Mouse (Mus musculus) C2C12 (cell line): ENCODE measurements around the gene Taf8. TPM values are rescaled to one million over a fixed set of nuclear protein-coding genes. Genes with fewer than 3 reads are reported as not detected.
A peak's percentile ranks its signal among the peaks of the same experiment; 100 is the strongest.

Experiments used
- H3K27me3 ChIP-seq: one replicate; pipeline ENCODE4 v1.6.1; 2011; ENCODE audit not compliant: control insufficient read depth, insufficient read depth, insufficient read length
- H3K36me3 ChIP-seq: one replicate; pipeline ENCODE4 v1.6.1; 2011; ENCODE audit not compliant: control insufficient read depth, insufficient read depth
- H3K4me3 ChIP-seq: one replicate; pipeline ENCODE4 v1.5.1; 2011; ENCODE audit warnings: mild to moderate bottlenecking, control low read depth; ENCODE audit not compliant: poor library complexity, insufficient read depth, severe bottlenecking
- H3K79me2 ChIP-seq: one replicate; pipeline ENCODE4 v1.6.1; 2011; ENCODE audit not compliant: control insufficient read depth, insufficient read depth
- H3K79me3 ChIP-seq: one replicate; pipeline ENCODE4 v1.6.1; 2011; ENCODE audit warnings: low read depth, control low read depth
- H3ac ChIP-seq: one replicate; pipeline ENCODE3; 2011; ENCODE audit warnings: low read depth; ENCODE audit not compliant: control insufficient read depth, insufficient read length
- CEBPB ChIP-seq: IDR thresholded peaks from one replicate; pipeline ENCODE4 v1.6.1; 2011; ENCODE audit warnings: low read depth, mild to moderate bottlenecking, control low read depth, moderate library complexity
- CTCF ChIP-seq: IDR thresholded peaks from one replicate; pipeline ENCODE4 v1.5.1; 2011; ENCODE audit not compliant: control insufficient read depth, insufficient read depth, insufficient read length
- FOSL1 ChIP-seq: IDR thresholded peaks from one replicate; pipeline ENCODE4 v1.8.0; 2011; ENCODE audit warnings: mild to moderate bottlenecking, low read length; ENCODE audit not compliant: poor library complexity, insufficient read depth, severe bottlenecking
- MAX ChIP-seq: IDR thresholded peaks from one replicate; pipeline ENCODE4 v1.6.1; 2011; ENCODE audit warnings: mild to moderate bottlenecking, control low read depth
- MYOD1 ChIP-seq: IDR thresholded peaks from one replicate; pipeline ENCODE4 v1.6.1; 2011; ENCODE audit warnings: low read depth; ENCODE audit not compliant: control insufficient read depth, insufficient read length
- MYOG ChIP-seq: IDR thresholded peaks from one replicate; pipeline ENCODE4 v1.6.1; 2011; ENCODE audit not compliant: control insufficient read depth, insufficient read length; ENCODE audit errors: extremely low read depth
- USF1 ChIP-seq: IDR thresholded peaks from one replicate; pipeline ENCODE4 v1.6.1; 2011; ENCODE audit warnings: low read depth, mild to moderate bottlenecking, control low read depth, moderate library complexity
- polyA plus RNA-seq: library from polyadenylated mRNA; unstranded; fragments of >200 nt; fragmentation: generic; extraction: Trizol; gene quantifications from one replicate; pipeline ENCODE4 v1.2.1, GENCODE M21; 2012; ENCODE audit warnings: missing spikeins

The Taf8 gene
- polyA plus RNA-seq, 1 experiment = 12.2 TPM

- H3K36me3 ChIP-seq = no peaks in the 10 kb centered on the region
- H3ac ChIP-seq = no peak overlapping the region
- H3K27me3 ChIP-seq = no peaks in the 10 kb centered on the region
- no peaks in the 10 kb centered on the region for H3K79me2 ChIP-seq
- TF ChIP-seq MYOD1 (no peak), FOSL1 (no peak)
- H3K4me3 ChIP-seq = no peak overlapping the region
- H3K79me3 ChIP-seq = no peaks in the 10 kb centered on the region
Measured at GRCm38 (mm10) chr17:47524055-47524454, 22.0 kb upstream of the Taf8 start.

- no peaks in the 10 kb centered on the region for H3K27me3 ChIP-seq
- no peaks in the 10 kb centered on the region for H3K79me2 ChIP-seq
- no peaks in the 10 kb centered on the region for H3K79me3 ChIP-seq
- no peaks in the 10 kb centered on the region for H3K36me3 ChIP-seq
- H3K4me3 ChIP-seq = no peak overlapping the region
- no peak for TF ChIP-seq FOSL1
- TF ChIP-seq MAX = peak; percentile 80
- TF ChIP-seq CTCF = no peak
- no peak for TF ChIP-seq CEBPB
- peak; percentile 36 for TF ChIP-seq USF1
- TF ChIP-seq MYOD1 = peak; percentile 54
- TF ChIP-seq MYOG = no peak
- peak overlapping the region; percentile 9 for H3ac ChIP-seq
Measured at GRCm38 (mm10) chr17:47523211-47523682, 21.2 kb upstream of the Taf8 start.

- Histone ChIP-seq H3K36me3 (no peaks in the 10 kb centered on the region), H3K79me3 (no peaks in the 10 kb centered on the region), H3K4me3 (no peak overlapping the region), H3ac (no peak overlapping the region), H3K79me2 (no peaks in the 10 kb centered on the region), H3K27me3 (no peaks in the 10 kb centered on the region)
- TF ChIP-seq MYOG (no peak), CEBPB (no peak), MYOD1 (no peak), USF1 (no peak), FOSL1 (no peak), CTCF (no peak), MAX (no peak)
Measured at GRCm38 (mm10) chr17:47522536-47522935, 20.4 kb upstream of the Taf8 start.

DNA sequence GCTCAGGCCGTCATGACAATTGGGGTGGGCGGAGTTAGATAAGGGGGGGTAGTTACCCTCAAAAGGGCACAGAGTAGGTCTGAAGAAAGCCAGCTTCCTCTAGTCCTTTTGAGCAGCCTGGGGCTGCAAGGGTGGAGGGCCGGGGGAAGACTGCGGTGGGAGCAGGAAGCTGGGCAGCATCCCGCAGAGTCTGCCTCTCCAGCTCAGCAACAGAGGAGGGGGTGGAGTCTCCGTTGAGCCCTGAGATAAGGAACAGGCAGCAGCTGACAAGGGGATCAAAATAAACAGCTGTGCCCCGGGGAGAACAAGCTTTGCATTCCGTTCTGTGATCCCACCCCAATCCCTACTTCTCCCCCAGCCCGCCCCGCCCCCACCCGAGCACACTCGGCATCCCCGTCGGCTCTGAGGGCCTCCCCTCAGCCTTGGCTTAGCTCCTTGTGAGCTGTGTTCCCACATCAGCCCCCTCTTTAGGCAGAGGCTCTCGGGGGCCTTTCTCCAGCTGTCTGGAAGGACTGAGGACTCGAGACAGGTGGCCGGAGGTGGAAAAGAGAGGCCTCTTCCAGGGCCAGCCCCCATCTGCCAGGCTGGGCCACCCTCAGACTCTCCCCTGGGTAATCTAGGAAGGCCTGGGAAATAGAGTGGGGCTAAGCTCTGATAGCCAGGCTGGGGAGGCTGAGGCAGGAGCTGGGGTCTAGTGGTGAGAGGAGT, 19.6 kb upstream of the Taf8 start:
- H3K27me3 ChIP-seq = no peaks in the 10 kb centered on the region
- H3K79me3 ChIP-seq = no peaks in the 10 kb centered on the region
- no peaks in the 10 kb centered on the region for H3K79me2 ChIP-seq
- no peak overlapping the region for H3K4me3 ChIP-seq
- TF ChIP-seq MYOD1 (peak; percentile 77), USF1 (no peak)
- no peaks in the 10 kb centered on the region for H3K36me3 ChIP-seq
- H3ac ChIP-seq = peak overlapping the region; percentile 37

GRCm38 (mm10) chr17:47518205-47518604, 16.1 kb upstream of the Taf8 start:
- no peaks in the 10 kb centered on the region for H3K36me3 ChIP-seq
- H3K79me3 ChIP-seq = no peaks in the 10 kb centered on the region
- TF ChIP-seq USF1 (no peak), MYOD1 (no peak), MYOG (no peak), CEBPB (no peak), CTCF (no peak), FOSL1 (no peak), MAX (no peak)
- H3K79me2 ChIP-seq = no peaks in the 10 kb centered on the region
- no peak overlapping the region for H3ac ChIP-seq
- H3K27me3 ChIP-seq = no peaks in the 10 kb centered on the region
- no peak overlapping the region for H3K4me3 ChIP-seq

DNA sequence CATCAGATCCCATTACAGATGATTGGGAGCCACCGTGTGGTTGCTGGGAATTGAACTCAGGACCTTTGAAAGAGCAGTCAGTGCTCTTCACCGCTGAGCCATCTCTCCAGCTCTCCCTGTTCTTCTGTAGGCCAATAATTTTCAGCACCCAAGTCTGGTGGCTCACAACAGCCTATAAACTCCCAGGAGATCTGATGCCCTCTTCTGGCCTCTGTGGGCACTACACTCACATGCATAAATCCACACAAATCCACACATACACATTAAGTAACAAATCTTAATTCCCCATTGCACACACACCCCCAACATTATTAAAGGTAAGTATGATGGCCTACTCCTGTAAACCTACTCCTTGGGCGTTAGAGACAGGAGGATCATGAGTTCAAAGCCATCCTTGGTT, 14.1 kb upstream of the Taf8 start:
- H3K79me3 ChIP-seq = no peaks in the 10 kb centered on the region
- H3ac ChIP-seq = no peak overlapping the region
- H3K27me3 ChIP-seq = no peaks in the 10 kb centered on the region
- H3K36me3 ChIP-seq = no peaks in the 10 kb centered on the region
- H3K4me3 ChIP-seq = no peak overlapping the region
- TF ChIP-seq CEBPB (no peak), MYOD1 (no peak), USF1 (no peak), MAX (no peak)
- no peaks in the 10 kb centered on the region for H3K79me2 ChIP-seq
